Mouse (Mus musculus): ENCODE results near the gene Hist1h4f.

Gene Hist1h4f

GRCm38 (mm10) chr13:23518295-23518603, 33.2 kb downstream of the Hist1h4f start:
- in situ Hi-C loops (cut with MboI, MseI) = loop anchor here (5.0 kb wide), 1 partner anchor 1591 kb away; no protein-coding TSS in a partner anchor

DNA sequence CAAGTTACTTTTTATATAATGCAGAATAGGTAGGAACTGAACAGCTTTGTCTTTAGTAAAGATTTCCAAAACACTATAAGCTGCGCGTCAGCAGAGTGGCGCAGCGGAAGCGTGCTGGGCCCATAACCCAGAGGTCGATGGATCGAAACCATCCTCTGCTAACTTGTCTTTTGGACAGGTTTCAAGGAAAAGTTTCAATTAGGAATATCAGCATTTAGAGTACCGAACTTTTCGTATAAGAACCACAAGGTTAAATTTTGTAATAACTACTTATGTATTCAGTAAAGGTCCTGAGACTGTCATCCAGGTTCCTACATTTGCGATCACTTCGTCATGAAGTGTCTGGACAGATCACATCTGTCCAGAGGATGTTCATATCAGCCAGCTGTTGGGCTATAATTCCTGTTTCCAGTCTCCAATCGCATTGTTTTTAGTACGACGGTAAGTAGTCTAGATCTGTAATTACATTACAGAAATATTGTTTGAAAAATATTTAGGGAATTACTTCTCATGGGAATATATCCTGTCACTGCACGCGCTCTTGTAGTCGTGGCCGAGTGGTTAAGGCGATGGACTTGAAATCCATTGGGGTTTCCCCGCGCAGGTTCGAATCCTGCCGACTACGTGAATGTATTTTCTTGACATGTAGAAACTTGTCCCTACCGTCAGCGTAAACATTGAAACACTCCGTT, 33.7 kb downstream of the Hist1h4f start:
- in situ Hi-C loops (cut with MboI, MseI) = loop anchor here (5.0 kb wide), 1 partner anchor 1590 kb away; no protein-coding TSS in a partner anchor

GRCm38 (mm10) chr13:23516822-23517602, 34.4 kb downstream of the Hist1h4f start:
- in situ Hi-C loops (cut with MboI, MseI) = loop anchor here (5.0 kb wide), 1 partner anchor 1590 kb away; no protein-coding TSS in a partner anchor

DNA sequence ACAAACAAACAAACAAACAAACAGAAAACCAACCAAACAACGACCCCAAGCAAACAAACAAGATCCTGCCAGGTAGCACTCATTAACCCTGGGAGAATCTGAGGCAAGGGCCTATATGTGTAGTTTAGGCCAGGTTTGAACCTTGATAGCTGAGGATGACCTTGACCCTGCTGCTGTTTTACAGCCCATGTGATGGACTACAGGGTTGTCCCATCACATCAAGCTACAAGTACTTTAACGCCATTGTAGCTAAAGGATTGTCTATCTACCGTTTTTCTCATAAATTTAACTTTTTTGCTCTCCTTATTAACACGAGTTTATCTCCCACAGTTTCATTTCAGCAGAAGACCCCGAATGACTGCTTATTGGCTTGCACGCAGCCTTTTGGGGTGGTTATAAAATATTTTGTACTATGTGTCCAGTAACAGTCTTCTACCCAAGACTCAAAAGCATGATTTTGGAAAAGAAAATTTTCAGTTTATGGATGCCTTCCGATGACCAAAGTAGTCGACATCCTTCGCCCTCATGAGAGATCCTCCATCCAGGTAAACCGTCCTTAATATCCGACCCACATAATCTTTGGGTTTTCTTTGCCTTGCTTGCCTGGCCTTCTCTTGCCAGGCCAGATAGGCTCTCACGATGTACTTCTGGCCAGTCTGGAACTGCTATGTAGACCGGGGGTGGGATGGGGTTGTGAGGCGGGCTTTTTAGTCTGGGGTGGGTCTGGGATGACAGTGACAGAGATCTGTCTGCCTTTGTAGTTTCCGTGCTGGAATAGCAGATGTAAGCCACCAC, 35.4 kb downstream of the Hist1h4f start:
- in situ Hi-C loops (cut with MboI, MseI) = loop anchor here (5.0 kb wide), 1 partner anchor 1589 kb away; no protein-coding TSS in a partner anchor

GRCm38 (mm10) chr13:23515281-23515680, 36.2 kb downstream of the Hist1h4f start:
- in situ Hi-C loops (cut with MboI, MseI) = loop anchor here (5.0 kb wide), 1 partner anchor 1588 kb away; no protein-coding TSS in a partner anchor

GRCm38 (mm10) chr13:23513517-23513916, 37.9 kb downstream of the Hist1h4f start:
- in situ Hi-C loops (cut with MboI, MseI) = no loop called here

DNA sequence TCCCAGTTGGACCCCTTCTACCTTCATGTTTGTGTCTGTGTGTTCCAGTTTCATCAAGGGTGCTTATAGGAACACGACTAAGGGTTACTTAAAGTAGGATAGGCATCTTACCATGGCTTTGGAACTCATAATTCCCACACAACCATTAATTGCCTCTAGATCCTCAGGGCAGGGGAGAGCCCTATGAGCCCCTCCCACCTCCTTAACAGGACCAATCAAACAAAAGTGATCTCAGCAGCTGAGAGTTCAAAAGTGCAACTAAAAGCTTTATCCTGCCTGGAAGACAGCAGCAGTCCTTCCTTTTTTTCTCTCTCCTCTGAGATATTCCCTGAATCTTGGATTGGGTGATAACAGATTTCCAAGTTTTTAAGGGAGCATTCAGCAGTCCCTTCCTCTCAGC, 41.3 kb downstream of the Hist1h4f start:
- in situ Hi-C loops (cut with MboI, MseI) = no loop called here

DNA sequence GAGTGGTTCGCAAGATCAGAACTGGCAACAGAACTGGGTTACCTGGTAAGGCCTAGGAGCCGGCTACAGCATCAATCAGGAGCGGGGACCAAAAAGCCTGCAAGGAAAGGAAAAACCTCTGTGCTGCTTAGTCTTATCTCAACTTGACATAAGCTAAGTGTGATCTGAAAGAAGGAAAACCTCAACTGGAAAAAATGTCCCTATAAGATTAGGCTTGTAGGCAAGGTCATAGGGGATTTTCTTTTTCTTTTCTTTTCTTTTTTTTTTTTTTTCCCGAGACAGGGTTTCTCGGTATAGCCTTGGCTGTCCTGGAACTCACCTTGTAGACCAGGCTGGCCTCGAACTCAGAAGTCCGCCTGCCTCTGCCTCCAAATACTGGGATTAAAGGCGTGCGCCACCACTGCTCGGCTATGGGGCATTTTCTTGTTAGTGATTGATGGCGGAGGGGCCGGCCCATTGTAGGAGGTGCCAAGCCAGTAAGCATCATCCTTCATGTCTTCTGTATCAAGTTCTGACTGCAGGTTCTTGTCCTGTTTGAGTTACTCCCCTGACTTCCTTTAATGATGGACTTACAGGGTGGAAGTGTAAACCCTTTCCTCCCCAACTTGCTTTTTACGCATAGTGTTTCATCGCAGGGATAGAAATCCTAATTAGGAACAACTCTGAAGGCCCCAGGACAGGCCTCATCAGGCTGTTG, 44.5 kb downstream of the Hist1h4f start:
- in situ Hi-C loops (cut with MboI, MseI) = loop anchor here (5.0 kb wide), 1 partner anchor 45 kb away; no protein-coding TSS in a partner anchor

- in situ Hi-C loops (cut with MboI, MseI) = loop anchor here (5.0 kb wide), 1 partner anchor 44 kb away; no protein-coding TSS in a partner anchor
Observed at GRCm38 (mm10) chr13:23506351-23506750, 45.1 kb downstream of the Hist1h4f start.

DNA sequence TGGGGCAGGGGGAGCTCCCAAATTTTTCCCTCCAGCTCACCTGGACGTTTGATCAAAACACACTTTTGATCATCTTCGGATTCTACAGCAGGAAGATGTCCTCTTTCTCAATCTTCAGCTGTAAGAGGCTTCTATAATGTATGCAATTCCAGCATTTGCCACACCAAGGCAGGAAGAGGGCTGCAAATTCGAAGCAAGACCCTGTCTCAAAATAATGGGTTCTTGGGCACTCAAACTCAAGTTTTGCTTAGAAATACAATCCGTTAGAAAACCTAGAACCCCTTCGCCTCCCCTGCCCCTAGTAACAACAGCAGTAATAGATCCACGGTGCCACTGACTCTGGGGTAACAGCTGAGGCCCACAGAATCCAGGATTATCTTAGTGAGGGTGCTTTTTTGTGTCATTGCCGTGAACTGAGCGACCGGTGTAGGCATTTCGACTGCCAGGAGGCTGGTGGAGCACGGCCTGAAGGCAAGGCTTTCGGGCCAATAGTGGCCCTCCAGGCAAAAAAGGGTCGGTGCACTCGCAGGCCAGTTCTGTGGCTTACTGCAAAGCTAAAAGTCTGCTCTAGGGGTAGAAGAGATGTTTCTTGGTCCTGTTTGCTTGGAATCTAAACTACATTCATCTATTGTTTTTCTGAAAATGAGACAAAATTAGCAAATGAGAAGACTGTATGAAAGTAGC, 45.6 kb downstream of the Hist1h4f start:
- in situ Hi-C loops (cut with MboI, MseI) = loop anchor here (5.0 kb wide), 1 partner anchor 44 kb away; no protein-coding TSS in a partner anchor

GRCm38 (mm10) chr13:23503797-23504196, 47.7 kb downstream of the Hist1h4f start:
- in situ Hi-C loops (cut with MboI, MseI) = loop anchor here (5.0 kb wide), 1 partner anchor 206 kb away; no protein-coding TSS in a partner anchor

GRCm38 (mm10) chr13:23502916-23503315, 48.5 kb downstream of the Hist1h4f start:
- in situ Hi-C loops (cut with MboI, MseI) = loop anchor here (5.0 kb wide), 1 partner anchor 206 kb away; no protein-coding TSS in a partner anchor

DNA sequence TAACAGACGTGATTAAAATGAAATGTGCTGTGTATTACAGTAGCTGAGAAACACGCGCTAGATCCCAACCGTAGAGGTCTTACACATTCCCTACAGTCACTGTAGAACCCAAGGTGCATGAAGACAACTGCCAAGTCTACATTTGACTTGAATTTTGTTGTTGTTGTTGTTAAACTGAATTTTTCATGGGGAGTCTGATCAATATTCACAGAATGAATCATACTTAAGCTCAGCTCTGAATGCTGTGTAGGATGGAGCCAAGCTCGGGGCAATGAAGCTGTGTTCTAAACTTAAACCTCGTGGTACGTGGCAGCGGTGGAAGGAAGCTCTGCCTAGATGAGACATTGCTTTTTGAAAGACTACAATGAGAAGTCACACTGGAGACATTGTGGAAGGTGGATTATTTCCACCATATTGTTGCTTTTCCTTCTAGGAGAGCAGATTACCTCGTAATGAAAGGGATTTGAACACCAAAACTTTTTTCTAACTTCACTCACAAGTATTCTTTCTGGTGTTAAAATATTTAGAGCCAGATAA, 49.3 kb downstream of the Hist1h4f start:
- in situ Hi-C loops (cut with MboI, MseI) = loop anchor here (5.0 kb wide), 1 partner anchor 205 kb away; no protein-coding TSS in a partner anchor

DNA sequence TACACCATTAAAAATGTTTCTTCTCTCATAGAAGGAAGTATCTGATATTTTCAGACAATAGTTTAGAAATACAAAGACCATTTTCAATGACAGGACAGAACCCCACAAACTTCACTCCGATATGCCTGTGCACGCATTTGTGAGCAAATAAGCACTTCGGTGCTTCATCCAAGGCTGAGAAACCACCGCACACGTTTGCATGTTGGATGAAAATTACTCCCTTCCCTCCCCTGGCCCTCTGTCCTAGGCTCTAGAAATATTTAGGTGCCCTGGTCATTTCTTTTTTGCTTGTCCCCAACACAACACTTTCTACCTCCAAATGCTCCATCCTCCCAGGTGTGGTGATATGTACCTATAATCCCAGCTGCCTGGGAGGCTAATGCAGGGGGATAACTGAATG, 49.9 kb downstream of the Hist1h4f start:
- in situ Hi-C loops (cut with MboI, MseI) = loop anchor here (5.0 kb wide), 1 partner anchor 204 kb away; no protein-coding TSS in a partner anchor

All from regulatory T cell (primary cell).